In genomic region chr12:70093266-70093893, GRCm38 (mm10) we compare ENCODE assay signal across 17 mouse cellular contexts.
"Had no signal": no experiment of that assay in that cellular context is flagged by ENCODE, and none has a peak within 500 bp of the region (broad histone marks: within the 10 kb centered on the region; RNA-seq: fewer than 3 reads in every experiment).

No protein-coding gene starts in this region.

- H3K4me2 ChIP-seq: lung, embryonic 15.5 days; midbrain, embryonic 11.5 days; midbrain, embryonic 13.5 days; midbrain, embryonic 15.5 days; neural tube, embryonic 12.5 days; stomach, embryonic 15.5 days had no signal

- H3K4me3 ChIP-seq: lung, embryonic 15.5 days; megakaryocyte, embryonic 14.5 days; midbrain, embryonic 13.5 days; midbrain, embryonic 15.5 days; neural tube, embryonic 12.5 days; stomach, embryonic 15.5 days had no signal

- H3K27ac ChIP-seq: lung, embryonic 15.5 days; macrophage; midbrain, embryonic 13.5 days; midbrain, embryonic 15.5 days; neural tube, embryonic 12.5 days; stomach, embryonic 15.5 days; stomach, postnatal 0 days had no signal

- ATAC-seq: lung, postnatal 0 days; midbrain, embryonic 13.5 days; midbrain, embryonic 15.5 days had no signal

- DNase-seq: lung, adult 2 months; lung, postnatal 14 days; lung, postnatal 36 days; right cerebral cortex, postnatal 14 days; thymus, adult 2 months; thymus, postnatal 25 days; thymus, postnatal 4 days had no signal

- H3K9ac ChIP-seq: lung, embryonic 15.5 days; midbrain, embryonic 13.5 days; midbrain, embryonic 15.5 days; neural tube, embryonic 12.5 days; stomach, embryonic 15.5 days had no signal

- H3K9me3 ChIP-seq: lung, embryonic 15.5 days; megakaryocyte, embryonic 14.5 days; midbrain, embryonic 13.5 days; midbrain, embryonic 15.5 days; neural tube, embryonic 12.5 days; stomach, embryonic 15.5 days had no signal

- H3K4me1 ChIP-seq: stomach, embryonic 15.5 days had no signal

- H3K27me3 ChIP-seq: lung, embryonic 15.5 days; megakaryocyte, embryonic 14.5 days; midbrain, embryonic 13.5 days; midbrain, embryonic 15.5 days; neural tube, embryonic 12.5 days; stomach, embryonic 15.5 days had no signal

- H3K36me3 ChIP-seq: lung, embryonic 15.5 days; midbrain, embryonic 15.5 days; neural tube, embryonic 12.5 days; stomach, embryonic 15.5 days had no signal
